Mouse (Mus musculus) spleen, adult 2 months (tissue): ENCODE measurements around the gene Timm13.

Source experiments
- CTCF ChIP-seq: fragments of 200-500 bp; IDR thresholded peaks from 2 replicates; pipeline ENCODE4 v1.5.1; 2011; ENCODE audit warnings: mild to moderate bottlenecking, inconsistent platforms; ENCODE audit not compliant: insufficient read depth, insufficient read length, insufficient replicate concordance; ENCODE audit errors: extremely low read depth
- POLR2A ChIP-seq: fragments of 200-500 bp; IDR thresholded peaks from 2 replicates; pipeline ENCODE4 v1.6.1; 2011; ENCODE audit warnings: low read depth, low read length, inconsistent platforms

GRCm38 (mm10) chr10:80880901-80881300 is 19.9 kb downstream of the Timm13 start:
- TF ChIP-seq CTCF (no peak), POLR2A (no peak)
